Mouse (Mus musculus): ENCODE results near the gene Cdh19.

The Cdh19 gene

GRCm38 (mm10) chr1:110977484-110977883, at the start of gene Cdh19:
Gene Cdh19 (minus strand): TSS chr1:110977584.
- no peak for DNase-seq (ENCODE audit: low spot score)

- no peak for DNase-seq (ENCODE audit: low spot score)
Measured at GRCm38 (mm10) chr1:111020434-111021060, 43.2 kb upstream of the Cdh19 start.

GRCm38 (mm10) chr1:111017640-111018039, 40.3 kb upstream of the Cdh19 start:
- no peak for DNase-seq (ENCODE audit: low spot score)

- DNase-seq (ENCODE audit: low spot score), result no peak
Measured at GRCm38 (mm10) chr1:110989824-110990223, 12.4 kb upstream of the Cdh19 start.

- DNase-seq (ENCODE audit: low spot score), result no peak
Measured at GRCm38 (mm10) chr1:110969201-110969600, 8.2 kb downstream of the Cdh19 start.

DNA sequence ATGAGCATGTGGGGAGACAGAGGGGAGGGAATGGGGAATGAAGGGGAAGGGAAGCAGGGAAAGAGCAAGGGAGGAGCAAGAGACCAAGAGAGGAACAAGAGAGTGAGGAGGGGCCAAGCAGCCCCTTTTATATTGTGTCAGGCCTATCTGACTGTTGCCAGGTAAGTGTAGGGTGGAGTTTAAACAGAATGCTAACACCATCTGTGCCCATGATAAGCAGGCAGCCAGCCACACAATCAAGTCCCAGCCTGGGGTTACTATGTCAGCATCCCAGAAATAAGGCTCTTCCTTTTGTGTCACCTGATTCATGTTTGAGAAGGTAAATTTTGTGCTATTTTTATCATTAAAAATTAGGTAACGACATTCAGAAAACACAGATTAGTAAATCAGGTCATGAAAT, 67.6 kb downstream of the Cdh19 start:
- no peak for DNase-seq (ENCODE audit: low spot score)

GRCm38 (mm10) chr1:110909218-110909617, 68.2 kb downstream of the Cdh19 start:
- DNase-seq (ENCODE audit: low spot score), result no peak

DNA sequence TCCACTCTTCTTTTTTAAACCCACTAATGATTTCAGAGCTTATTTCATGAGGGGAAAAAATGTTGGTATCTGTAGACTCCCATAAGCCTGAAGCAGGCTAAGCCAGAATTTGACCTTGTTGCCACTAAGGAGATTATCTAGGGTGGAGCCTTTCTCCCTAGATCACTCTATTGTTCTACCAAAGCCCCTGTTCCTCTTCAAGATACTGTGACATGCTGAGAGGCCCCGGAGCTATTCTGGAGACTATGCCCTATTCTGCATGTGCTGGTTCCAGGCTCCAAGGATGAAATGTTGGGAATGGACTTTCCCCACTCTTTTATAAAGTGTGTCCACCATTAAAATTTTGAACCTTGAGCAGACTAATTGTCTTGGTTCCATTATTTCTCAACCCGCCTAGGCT, 73.1 kb downstream of the Cdh19 start:
- no peak for DNase-seq (ENCODE audit: low spot score)

Measured in c-Kit-positive CD71-positive TER-119-positive erythroid progenitor cells, embryonic 14.5 days (primary cell).